Mouse (Mus musculus) thymus, adult 2 months (tissue): Measurements from ENCODE around the gene Helq.

Experiments
- CTCF ChIP-seq: fragments of 200-500 bp; IDR thresholded peaks from 2 replicates; pipeline ENCODE4 v1.5.1; 2012; ENCODE audit warnings: mild to moderate bottlenecking, control low read depth, low read length, moderate library complexity, borderline replicate concordance; ENCODE audit not compliant: control insufficient read depth, poor library complexity, insufficient read depth; ENCODE audit errors: extremely low read depth
- POLR2A ChIP-seq: fragments of 200-500 bp; IDR thresholded peaks from 2 replicates; pipeline ENCODE4 v1.6.1; 2012; ENCODE audit warnings: mild to moderate bottlenecking, low read length, control low read depth, moderate library complexity; ENCODE audit not compliant: control insufficient read depth, poor library complexity, insufficient read depth; ENCODE audit errors: extremely low read depth

GRCm38 (mm10) chr5:100761736-100762135 is 36.7 kb downstream of the Helq start:
- TF ChIP-seq POLR2A: no peak
- no peak for TF ChIP-seq CTCF
